Mouse (Mus musculus) megakaryocyte, embryonic 14.5 days (primary cell): ENCODE data around the gene Wdr91. TPM values are rescaled to one million over a fixed set of nuclear protein-coding genes. Genes with fewer than 3 reads are reported as not detected.

Source experiments
- H3K27me3 ChIP-seq: replicated peaks from 2 replicates; pipeline ENCODE3; 2012; ENCODE audit warnings: inconsistent platforms
- H3K36me3 ChIP-seq: replicated peaks from 2 replicates; pipeline ENCODE3; 2012; ENCODE audit warnings: low read length, inconsistent platforms, mixed read lengths
- H3K4me1 ChIP-seq: 2 replicates; pipeline ENCODE4 v1.6.1; 2012; ENCODE audit warnings: inconsistent platforms
- H3K4me3 ChIP-seq: replicated peaks from 2 replicates; pipeline ENCODE3; 2012; ENCODE audit warnings: moderate library complexity, mild to moderate bottlenecking, inconsistent platforms
- H3K9me3 ChIP-seq: 2 replicates; pipeline ENCODE4 v1.6.1; 2012; ENCODE audit warnings: inconsistent platforms
- FLI1 ChIP-seq: IDR thresholded peaks from 2 replicates; pipeline ENCODE4 v1.6.1; 2012; ENCODE audit warnings: low read length, inconsistent platforms, mixed read lengths
- GATA1 ChIP-seq: IDR thresholded peaks from 3 replicates; pipeline ENCODE4 v1.6.1; 2012; ENCODE audit warnings: mixed read lengths, low read length, inconsistent platforms, borderline replicate concordance
- polyA plus RNA-seq: library from polyadenylated mRNA; stranded (reverse); fragments of >175 nt; gene quantifications from 2 replicates; pipeline ENCODE4 v1.2.3, GENCODE M21; 2012; ENCODE audit warnings: low replicate concordance; ENCODE audit not compliant: insufficient read depth

Gene Wdr91
- polyA plus RNA-seq: 13.0 and 28.5 TPM in 2 replicates

GRCm38 (mm10) chr6:34910371-34911219, at the start of gene Wdr91:
Gene Wdr91, minus strand, starts transcription at chr6:34910876.
- Histone ChIP-seq H3K27me3 (no peaks in the 10 kb centered on the region), H3K36me3 (peaks cover 38% of the 10 kb centered on the region), H3K9me3 (no peaks in the 10 kb centered on the region), H3K4me1 (peaks cover 70% of the 10 kb centered on the region), H3K4me3 (peak within 1 kb of the TSS; percentile 99)
- no peak for TF ChIP-seq GATA1
- no peak for TF ChIP-seq FLI1

GRCm38 (mm10) chr6:34959131-34959530, 48.5 kb upstream of the Wdr91 start:
- peaks cover 21% of the 10 kb centered on the region for H3K27me3 ChIP-seq
- TF ChIP-seq GATA1 (no peak), FLI1 (no peak)

GRCm38 (mm10) chr6:34955862-34956241, 45.2 kb upstream of the Wdr91 start:
- TF ChIP-seq GATA1 (no peak), FLI1 (no peak)
- H3K4me3 ChIP-seq: peak overlapping the region; percentile 31
- peaks cover 24% of the 10 kb centered on the region for H3K27me3 ChIP-seq
- no peaks in the 10 kb centered on the region for H3K36me3 ChIP-seq
- H3K9me3 ChIP-seq: no peaks in the 10 kb centered on the region
- H3K4me1 ChIP-seq: peaks cover 30% of the 10 kb centered on the region

More at GRCm38 (mm10) chr6:34959131-34959530, 48.5 kb upstream of the Wdr91 start:
- H3K36me3 ChIP-seq: no peaks in the 10 kb centered on the region
- H3K9me3 ChIP-seq: no peaks in the 10 kb centered on the region
- peaks cover 17% of the 10 kb centered on the region for H3K4me1 ChIP-seq
- no peak overlapping the region for H3K4me3 ChIP-seq

- H3K4me3 ChIP-seq: peak overlapping the region; percentile 31
- no peaks in the 10 kb centered on the region for H3K36me3 ChIP-seq
- peaks cover 30% of the 10 kb centered on the region for H3K4me1 ChIP-seq
- TF ChIP-seq GATA1 (no peak), FLI1 (no peak)
- peaks cover 22% of the 10 kb centered on the region for H3K27me3 ChIP-seq
- no peaks in the 10 kb centered on the region for H3K9me3 ChIP-seq
Measured at GRCm38 (mm10) chr6:34954926-34955861, 44.5 kb upstream of the Wdr91 start.

- TF ChIP-seq GATA1: no peak
- no peak for TF ChIP-seq FLI1
- Histone ChIP-seq H3K4me3 (peak overlapping the region; percentile 54), H3K36me3 (no peaks in the 10 kb centered on the region), H3K4me1 (peaks cover 35% of the 10 kb centered on the region), H3K9me3 (peaks cover 13% of the 10 kb centered on the region), H3K27me3 (peaks cover 31% of the 10 kb centered on the region)
Measured at GRCm38 (mm10) chr6:34951956-34952667, 41.4 kb upstream of the Wdr91 start.

- TF ChIP-seq FLI1 (no peak), GATA1 (no peak)
- peaks cover 35% of the 10 kb centered on the region for H3K4me1 ChIP-seq
- peak overlapping the region; percentile 54 for H3K4me3 ChIP-seq
- peaks cover 32% of the 10 kb centered on the region for H3K27me3 ChIP-seq
- no peaks in the 10 kb centered on the region for H3K36me3 ChIP-seq
- peaks cover 14% of the 10 kb centered on the region for H3K9me3 ChIP-seq
Measured at GRCm38 (mm10) chr6:34951518-34951917, 40.8 kb upstream of the Wdr91 start.

- no peak for TF ChIP-seq GATA1
- no peak for TF ChIP-seq FLI1
- H3K27me3 ChIP-seq: peaks cover 36% of the 10 kb centered on the region
- no peaks in the 10 kb centered on the region for H3K36me3 ChIP-seq
- no peak overlapping the region for H3K4me3 ChIP-seq
- H3K9me3 ChIP-seq: peaks cover 14% of the 10 kb centered on the region
- H3K4me1 ChIP-seq: peaks cover 28% of the 10 kb centered on the region
Measured at GRCm38 (mm10) chr6:34948461-34948860, 37.8 kb upstream of the Wdr91 start.

GRCm38 (mm10) chr6:34946486-34947079, 35.9 kb upstream of the Wdr91 start:
- Histone ChIP-seq H3K36me3 (no peaks in the 10 kb centered on the region), H3K9me3 (peaks cover 14% of the 10 kb centered on the region), H3K4me1 (peaks cover 15% of the 10 kb centered on the region), H3K27me3 (peaks cover 37% of the 10 kb centered on the region), H3K4me3 (no peak overlapping the region)
- no peak for TF ChIP-seq FLI1
- TF ChIP-seq GATA1: no peak

GRCm38 (mm10) chr6:34943499-34943898, 32.8 kb upstream of the Wdr91 start:
- Histone ChIP-seq H3K27me3 (peaks cover 26% of the 10 kb centered on the region), H3K36me3 (no peaks in the 10 kb centered on the region), H3K9me3 (peaks cover 14% of the 10 kb centered on the region), H3K4me1 (peaks cover 15% of the 10 kb centered on the region), H3K4me3 (no peak overlapping the region)
- TF ChIP-seq GATA1 (no peak), FLI1 (no peak)
